Mouse (Mus musculus): Measurements from ENCODE around the gene Mast4.

DNA sequence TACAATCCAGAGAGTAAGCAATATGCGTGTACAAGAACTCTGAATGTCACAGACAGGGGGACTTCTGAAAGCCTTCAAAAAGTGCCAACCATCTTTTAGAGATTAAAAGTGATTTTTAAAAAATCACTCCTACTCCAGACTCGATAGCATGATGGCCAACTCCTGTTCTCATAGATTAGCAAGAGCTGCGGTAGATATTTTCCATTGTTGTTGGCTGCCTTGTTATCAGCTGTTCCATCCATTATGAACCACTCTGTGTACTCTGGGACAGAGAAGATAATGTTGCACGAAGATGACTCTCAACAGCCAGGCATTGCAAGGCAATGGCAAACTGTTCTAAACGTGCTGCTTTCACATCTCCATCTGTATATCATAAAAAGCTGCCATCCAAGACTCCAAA is 360.4 kb downstream of the Mast4 start:
- TF ChIP-seq GATA1 (IDR thresholded peaks at IDR 0.05; ENCODE audit: low read length), result no peak
- no peak for TF ChIP-seq TAL1 (IDR thresholded peaks at IDR 0.05; ENCODE audit: low read length)

All from erythroblast, embryonic 14.5 days (primary cell).